Mouse (Mus musculus) liver, embryonic 15.5 days (tissue): ENCODE measurements at regions not wholly inside any gene's neighbourhood (a gene's known extent, or its start where the extent isn't known, plus 50 kb on each side); places are given as distances from the start of the nearest gene placed in this dataset.

ENCODE experiments used
- ATAC-seq: fragments of 200-750 bp; cut with Nextera tagmentation; 2 replicates; pipeline ENCODE4 v1.8.0; 2017; ENCODE audit warnings: moderate number of reproducible peaks, mild to moderate bottlenecking, moderate library complexity; ENCODE audit not compliant: insufficient read depth
- H3K27ac ChIP-seq: fragments of 300-500 bp; sonication (generic); replicated peaks from 2 replicates; pipeline ENCODE4 v1.5.1; 2015; ENCODE audit warnings: mild to moderate bottlenecking, inconsistent platforms
- H3K27me3 ChIP-seq: fragments of 300-500 bp; sonication (generic); 2 replicates; pipeline ENCODE4 v1.6.1; 2015; ENCODE audit warnings: mild to moderate bottlenecking, inconsistent platforms
- H3K36me3 ChIP-seq: fragments of 300-500 bp; sonication (generic); replicated peaks from 2 replicates; pipeline ENCODE4 v1.6.1; 2015; ENCODE audit warnings: moderate library complexity, mild to moderate bottlenecking, inconsistent platforms
- H3K4me1 ChIP-seq: fragments of 300-500 bp; sonication (generic); replicated peaks from 2 replicates; pipeline ENCODE4 v1.6.1; 2015; ENCODE audit warnings: inconsistent platforms
- H3K4me2 ChIP-seq: fragments of 300-500 bp; sonication (generic); 2 replicates; pipeline ENCODE4 v1.6.1; 2015; ENCODE audit warnings: moderate library complexity, mild to moderate bottlenecking, inconsistent platforms
- H3K4me3 ChIP-seq: fragments of 300-500 bp; sonication (generic); replicated peaks from 2 replicates; pipeline ENCODE4 v1.5.1; 2015; ENCODE audit warnings: mild to moderate bottlenecking, inconsistent platforms
- H3K9ac ChIP-seq: fragments of 300-500 bp; sonication (generic); 2 replicates; pipeline ENCODE4 v1.6.1; 2015; ENCODE audit warnings: moderate library complexity, mild to moderate bottlenecking, inconsistent platforms
- H3K9me3 ChIP-seq: fragments of 300-500 bp; sonication (generic); replicated peaks from 2 replicates; pipeline ENCODE4 v1.6.1; 2016; ENCODE audit warnings: inconsistent platforms
- WGBS: fragments of 180-500 bp; shearing (Covaris S2); methylation state at CpG from one replicate; pipeline ENCODE4 v1.1.7; 2015; ENCODE audit warnings: mixed read lengths; ENCODE audit not compliant: insufficient replicate concordance; 5-methylcytosine and 5-hydroxymethylcytosine counted together

GRCm38 (mm10) chr4:125941266-125941665 lies 83.1 kb upstream of the Csf3r start:
- H3K4me1 ChIP-seq: no peaks in the 10 kb centered on the region
- no peaks in the 10 kb centered on the region for H3K27me3 ChIP-seq
- no peak overlapping the region for H3K4me3 ChIP-seq
- H3K9me3 ChIP-seq: no peaks in the 10 kb centered on the region
- H3K9ac ChIP-seq: no peak overlapping the region
- H3K36me3 ChIP-seq: no peaks in the 10 kb centered on the region
- no peak overlapping the region for H3K4me2 ChIP-seq
- ATAC-seq: no peak
- H3K27ac ChIP-seq: no peak overlapping the region
- WGBS: 39% methylated on average over 5 of the region's 5 CpGs

DNA sequence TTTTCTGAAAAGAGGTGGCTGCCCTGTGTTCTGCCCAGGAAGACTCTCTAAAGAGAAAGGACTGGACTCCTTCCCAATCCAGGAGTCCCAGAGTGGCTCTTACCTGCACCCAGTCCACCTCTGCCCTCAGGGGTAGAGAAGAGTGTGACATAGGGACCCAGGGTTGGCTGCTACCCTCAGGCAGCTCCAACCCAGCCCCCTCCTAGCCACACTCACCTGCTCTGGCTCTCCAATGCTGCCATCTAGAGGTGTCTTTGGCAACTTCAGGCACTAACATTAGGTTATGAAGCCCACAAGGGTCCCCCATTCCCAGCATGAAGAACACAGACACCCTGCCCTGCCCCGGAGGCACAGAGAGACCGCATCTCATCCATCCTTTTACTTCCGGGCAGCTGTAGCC lies 82.4 kb upstream of the Csf3r start:
- no peaks in the 10 kb centered on the region for H3K36me3 ChIP-seq
- WGBS: 45% methylated on average over 3 of the region's 3 CpGs
- no peak overlapping the region for H3K27ac ChIP-seq
- no peaks in the 10 kb centered on the region for H3K27me3 ChIP-seq
- no peak overlapping the region for H3K9ac ChIP-seq
- no peaks in the 10 kb centered on the region for H3K9me3 ChIP-seq
- ATAC-seq: no peak
- H3K4me3 ChIP-seq: no peak overlapping the region
- H3K4me1 ChIP-seq: no peaks in the 10 kb centered on the region
- no peak overlapping the region for H3K4me2 ChIP-seq

- Histone ChIP-seq H3K36me3 (no peaks in the 10 kb centered on the region), H3K4me2 (no peak overlapping the region), H3K4me1 (no peaks in the 10 kb centered on the region), H3K9me3 (no peaks in the 10 kb centered on the region), H3K9ac (no peak overlapping the region), H3K27ac (no peak overlapping the region), H3K4me3 (no peak overlapping the region), H3K27me3 (no peaks in the 10 kb centered on the region)
- ATAC-seq: no peak
- 44% methylated on average over 2 of the region's 2 CpGs for WGBS
Measured at GRCm38 (mm10) chr4:125945062-125945461, 79.3 kb upstream of the Csf3r start.

DNA sequence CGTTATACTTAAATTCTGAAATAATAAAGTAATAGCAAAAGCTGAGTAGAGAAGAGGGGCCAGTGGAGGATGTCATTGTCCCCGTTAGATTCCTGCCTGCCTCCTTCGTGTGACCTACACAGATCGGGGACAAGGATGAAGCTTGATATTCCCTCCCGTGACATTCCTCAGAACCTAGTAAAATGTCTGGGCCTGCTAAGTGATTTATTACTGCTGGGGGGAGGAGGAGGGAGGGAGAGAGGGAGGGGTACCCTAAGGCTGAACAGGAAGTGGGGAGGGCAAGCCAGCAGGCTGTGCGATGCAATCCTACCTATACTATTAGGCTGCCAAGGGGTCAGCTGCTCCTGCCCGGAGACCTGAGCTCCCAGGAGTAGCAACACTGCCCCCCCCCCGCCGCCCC lies 64.9 kb upstream of the Csf3r start:
- Histone ChIP-seq H3K4me2 (no peak overlapping the region), H3K27ac (no peak overlapping the region), H3K4me1 (no peaks in the 10 kb centered on the region), H3K27me3 (peaks cover 8% of the 10 kb centered on the region; the same call in 1 of the 2 replicates), H3K9me3 (no peaks in the 10 kb centered on the region), H3K4me3 (no peak overlapping the region), H3K9ac (no peak overlapping the region), H3K36me3 (no peaks in the 10 kb centered on the region)
- WGBS: 42% methylated on average over 8 of the region's 9 CpGs
- no peak for ATAC-seq

- H3K4me1 ChIP-seq: no peaks in the 10 kb centered on the region
- no peaks in the 10 kb centered on the region for H3K9me3 ChIP-seq
- peaks cover 8% of the 10 kb centered on the region; the same call in 1 of the 2 replicates for H3K27me3 ChIP-seq
- H3K36me3 ChIP-seq: no peaks in the 10 kb centered on the region
- no peak for ATAC-seq
- H3K9ac ChIP-seq: no peak overlapping the region
- H3K4me2 ChIP-seq: no peak overlapping the region
- 46% methylated on average over 8 of the region's 8 CpGs for WGBS
- no peak overlapping the region for H3K27ac ChIP-seq
- H3K4me3 ChIP-seq: no peak overlapping the region
Measured at GRCm38 (mm10) chr4:125960704-125961279, 63.6 kb upstream of the Csf3r start.

- Histone ChIP-seq H3K36me3 (no peaks in the 10 kb centered on the region), H3K27ac (no peak overlapping the region), H3K9me3 (no peaks in the 10 kb centered on the region), H3K9ac (no peak overlapping the region), H3K4me3 (no peak overlapping the region), H3K27me3 (peaks cover 8% of the 10 kb centered on the region; the same call in 1 of the 2 replicates), H3K4me1 (no peaks in the 10 kb centered on the region), H3K4me2 (no peak overlapping the region)
- WGBS: 9% methylated on average over 7 of the region's 7 CpGs
- no peak for ATAC-seq
Measured at GRCm38 (mm10) chr4:125962677-125963076, 61.7 kb upstream of the Csf3r start.
